Mouse (Mus musculus) ES-Bruce4 (cell line): ENCODE measurements around the gene Snrpb2. TPM values are rescaled to one million over a fixed set of nuclear protein-coding genes. Genes with fewer than 3 reads are reported as not detected.

Experiments
- H3K27ac ChIP-seq: 2 replicates; pipeline ENCODE4 v1.5.1; 2012; ENCODE audit warnings: low read length, inconsistent platforms; ENCODE audit not compliant: insufficient read depth
- H3K27me3 ChIP-seq: 2 replicates; pipeline ENCODE4 v1.6.1; 2012; ENCODE audit warnings: mild to moderate bottlenecking, low read length, inconsistent platforms; ENCODE audit not compliant: control insufficient read depth, poor library complexity, insufficient read depth, severe bottlenecking
- H3K36me3 ChIP-seq: 2 replicates; pipeline ENCODE4 v1.6.1; 2012; ENCODE audit warnings: inconsistent platforms, mild to moderate bottlenecking, low read length, moderate library complexity; ENCODE audit not compliant: control insufficient read depth, poor library complexity, insufficient read depth, severe bottlenecking
- H3K4me1 ChIP-seq: one replicate; pipeline ENCODE4 v1.8.1; 2011; ENCODE audit warnings: low read length; ENCODE audit not compliant: control insufficient read depth, insufficient read depth
- H3K4me3 ChIP-seq: 2 replicates; pipeline ENCODE4 v1.5.1; 2011; ENCODE audit warnings: low read depth, mild to moderate bottlenecking, low read length
- H3K9ac ChIP-seq: 2 replicates; pipeline ENCODE4 v1.6.1; 2012; ENCODE audit warnings: low read depth, mild to moderate bottlenecking, inconsistent platforms; ENCODE audit not compliant: poor library complexity, severe bottlenecking
- H3K9me3 ChIP-seq: replicated peaks from 2 replicates; pipeline ENCODE4 v1.6.1; 2012; ENCODE audit warnings: mild to moderate bottlenecking, low read length, inconsistent platforms; ENCODE audit not compliant: control insufficient read depth, poor library complexity, insufficient read depth, severe bottlenecking
- CTCF ChIP-seq: IDR thresholded peaks from one replicate; pipeline ENCODE4 v1.8.1; 2011; ENCODE audit warnings: low read depth, low read length
- EP300 ChIP-seq: IDR thresholded peaks from 2 replicates; pipeline ENCODE4 v1.6.1; 2011; ENCODE audit warnings: low read depth, low read length; ENCODE audit not compliant: insufficient read depth
- POLR2A ChIP-seq: IDR thresholded peaks from one replicate; pipeline ENCODE4 v1.8.1; 2011; ENCODE audit warnings: low read length; ENCODE audit not compliant: insufficient read depth
- polyA plus RNA-seq: library from polyadenylated mRNA; stranded (reverse); fragments of >200 nt; gene quantifications from 2 replicates; pipeline ENCODE4 v1.2.4, GENCODE M21; 2011; ENCODE audit warnings: low read depth; ENCODE audit not compliant: missing spikeins, insufficient read depth, insufficient read length

Gene Snrpb2
- polyA plus RNA-seq, 1 experiment = 155 TPM

DNA sequence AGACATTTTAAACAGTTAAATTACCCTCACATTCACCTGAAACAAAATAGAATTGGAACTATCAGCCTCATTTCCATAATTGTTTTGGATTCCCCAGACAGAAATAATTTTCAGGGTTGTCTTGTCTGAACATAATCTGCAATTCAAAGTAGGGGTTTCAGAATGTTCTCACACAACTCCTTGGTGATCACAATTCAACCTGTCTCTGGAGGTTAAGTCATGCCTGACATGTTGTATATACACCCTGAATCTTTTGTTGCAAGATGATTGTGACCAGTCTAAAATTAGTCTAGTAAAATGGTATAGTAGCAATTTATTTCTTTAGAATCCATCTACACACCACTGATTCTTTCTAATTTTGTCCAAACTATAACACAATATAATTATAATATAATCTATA is 7.6 kb upstream of the Snrpb2 start:
- Histone ChIP-seq H3K9me3 (no peaks in the 10 kb centered on the region), H3K9ac (no peak overlapping the region), H3K27me3 (no peaks in the 10 kb centered on the region), H3K27ac (no peak overlapping the region), H3K4me1 (no peaks in the 10 kb centered on the region), H3K36me3 (no peaks in the 10 kb centered on the region), H3K4me3 (no peak overlapping the region)
- TF ChIP-seq CTCF = no peak
- no peak for TF ChIP-seq EP300
- no peak for TF ChIP-seq POLR2A

DNA sequence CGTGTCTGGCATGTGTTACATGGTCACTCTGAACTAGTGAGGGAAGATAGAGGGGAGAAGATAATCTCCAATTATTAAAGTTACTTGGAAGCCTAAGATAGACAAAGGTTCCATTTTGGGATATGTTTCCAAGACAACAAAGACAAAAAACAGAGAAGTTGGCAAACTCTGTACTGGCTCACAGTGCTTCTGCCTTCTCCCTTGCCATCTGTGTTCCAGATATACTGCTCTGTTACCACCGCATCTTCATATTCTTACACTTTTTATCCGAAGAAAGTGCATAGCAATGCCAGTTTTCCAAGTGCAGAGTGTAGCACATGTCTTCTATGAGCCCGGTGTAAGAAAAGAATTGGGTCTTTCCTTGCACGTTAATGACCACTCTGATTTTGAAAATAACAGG is 6.1 kb upstream of the Snrpb2 start:
- H3K36me3 ChIP-seq = no peaks in the 10 kb centered on the region
- H3K4me3 ChIP-seq = no peak overlapping the region
- no peaks in the 10 kb centered on the region for H3K9me3 ChIP-seq
- no peaks in the 10 kb centered on the region for H3K4me1 ChIP-seq
- H3K27ac ChIP-seq = no peak overlapping the region
- H3K9ac ChIP-seq = no peak overlapping the region
- no peaks in the 10 kb centered on the region for H3K27me3 ChIP-seq
- TF ChIP-seq EP300 (no peak), POLR2A (no peak), CTCF (no peak)

DNA sequence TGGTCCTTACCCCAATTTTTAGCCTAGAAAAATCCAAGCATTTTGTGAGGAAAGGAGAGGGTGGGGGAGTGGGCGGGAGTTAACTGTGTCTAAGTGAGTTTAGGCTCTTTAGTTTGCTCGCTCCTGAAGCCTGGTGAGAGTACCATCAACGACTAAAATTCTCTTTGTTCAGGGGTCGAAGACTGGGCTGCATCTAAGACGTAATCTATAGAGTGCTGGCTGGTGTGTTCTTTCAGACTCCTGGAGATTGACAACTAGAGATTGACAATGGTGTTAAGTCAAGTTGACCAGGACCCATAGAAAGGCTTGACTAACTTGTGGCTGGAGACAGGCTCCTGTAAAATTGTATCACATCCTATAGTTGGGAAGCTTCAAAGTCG is 417 bp upstream of the Snrpb2 start:
- no peak overlapping the region for H3K27ac ChIP-seq
- no peak overlapping the region for H3K9ac ChIP-seq
- no peaks in the 10 kb centered on the region for H3K9me3 ChIP-seq
- H3K4me1 ChIP-seq = no peaks in the 10 kb centered on the region
- TF ChIP-seq CTCF (no peak), POLR2A (no peak), EP300 (no peak)
- H3K36me3 ChIP-seq = peaks cover 7% of the 10 kb centered on the region
- H3K27me3 ChIP-seq = no peaks in the 10 kb centered on the region
- peak overlapping the region; percentile 48; the same call in 1 of the 2 replicates for H3K4me3 ChIP-seq

DNA sequence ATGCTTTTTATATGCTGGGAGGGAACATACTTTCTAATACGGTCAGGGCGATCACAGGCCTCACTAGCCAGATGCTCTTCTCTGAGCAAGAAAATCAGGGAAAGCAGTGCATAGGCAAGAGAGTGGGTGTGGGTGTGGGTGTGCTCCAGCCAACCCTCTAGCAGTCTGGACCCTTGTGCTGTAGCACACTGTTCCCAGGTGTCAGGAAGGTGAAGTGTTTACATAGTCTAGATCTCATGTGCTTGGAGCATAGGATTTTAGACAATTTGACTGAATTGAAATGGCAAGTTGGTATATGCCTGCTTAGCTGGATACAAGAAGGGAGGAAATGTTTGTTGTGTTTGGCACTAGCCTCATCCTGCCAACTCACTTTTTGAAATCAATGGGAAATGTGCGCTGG is 3.1 kb downstream of the Snrpb2 start:
- H3K4me3 ChIP-seq = no peak overlapping the region
- no peak overlapping the region for H3K27ac ChIP-seq
- TF ChIP-seq CTCF (no peak), EP300 (no peak), POLR2A (no peak)
- no peaks in the 10 kb centered on the region for H3K9me3 ChIP-seq
- no peak overlapping the region for H3K9ac ChIP-seq
- H3K27me3 ChIP-seq = no peaks in the 10 kb centered on the region
- H3K36me3 ChIP-seq = peaks cover 23% of the 10 kb centered on the region
- no peaks in the 10 kb centered on the region for H3K4me1 ChIP-seq

DNA sequence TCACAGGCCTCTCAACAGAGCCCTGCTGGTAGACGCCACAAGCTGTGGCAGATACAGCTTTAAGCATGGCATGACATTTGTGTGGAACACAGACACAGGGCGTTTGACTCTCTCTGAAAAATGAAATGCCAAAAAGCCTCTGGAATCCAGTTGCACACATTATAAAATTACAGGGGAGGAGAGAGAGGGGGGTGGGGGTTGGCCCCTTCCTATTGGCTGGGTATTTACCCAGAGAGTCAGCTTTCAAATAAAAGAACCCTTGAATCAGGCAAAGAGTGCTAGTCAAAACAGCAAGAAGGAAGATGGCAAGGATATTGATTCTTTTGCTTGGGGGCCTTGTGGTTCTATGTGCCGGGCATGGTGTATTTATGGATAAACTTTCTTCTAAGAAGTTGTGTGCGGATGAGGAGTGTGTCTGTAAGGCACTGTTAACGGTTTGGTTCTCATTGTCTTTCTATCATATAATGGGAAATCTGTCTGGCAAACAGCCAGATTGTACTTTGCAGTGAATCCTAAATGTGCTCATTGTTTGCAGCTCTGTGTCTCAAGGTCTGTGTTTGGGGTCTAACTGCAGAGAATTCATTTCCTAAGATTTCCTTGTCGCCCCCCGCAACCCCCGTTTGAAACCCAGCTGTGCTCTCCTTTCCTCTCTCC is 15.5 kb downstream of the Snrpb2 start, which contains the start of gene Otor:
Gene Otor (plus strand): TSS at position 276 of the 654 bp plus-strand sequence.
- Histone ChIP-seq H3K4me3 (no peak within 1 kb of the TSS), H3K9me3 (no peaks in the 10 kb centered on the region), H3K9ac (no peak within 1 kb of the TSS), H3K36me3 (no peaks in the 10 kb centered on the region), H3K4me1 (no peaks in the 10 kb centered on the region), H3K27ac (no peak within 1 kb of the TSS), H3K27me3 (no peaks in the 10 kb centered on the region)
- TF ChIP-seq CTCF (no peak), POLR2A (no peak), EP300 (no peak)

DNA sequence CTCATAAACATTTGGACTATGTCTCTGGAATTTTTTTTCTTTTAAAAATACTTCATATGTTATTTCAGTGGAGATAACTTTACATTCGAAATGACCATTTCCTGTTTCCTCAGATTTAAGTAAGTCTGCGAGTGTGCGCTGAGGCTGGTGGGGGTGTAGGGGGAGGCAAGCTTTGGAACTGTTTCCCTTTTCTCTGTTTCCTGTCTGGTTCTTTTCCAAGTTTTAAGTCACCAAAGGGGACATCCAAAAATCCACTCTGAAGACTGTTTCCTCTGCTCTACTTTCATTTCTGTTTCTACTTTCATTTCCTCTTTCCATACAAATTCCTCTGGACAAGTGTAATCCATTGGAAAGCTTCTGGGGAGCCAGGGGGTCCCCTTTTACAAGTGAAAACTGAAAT is 18.9 kb downstream of the Snrpb2 start:
- Histone ChIP-seq H3K27me3 (no peaks in the 10 kb centered on the region), H3K4me1 (no peaks in the 10 kb centered on the region), H3K9me3 (no peaks in the 10 kb centered on the region), H3K4me3 (no peak overlapping the region), H3K9ac (no peak overlapping the region), H3K27ac (no peak overlapping the region), H3K36me3 (no peaks in the 10 kb centered on the region)
- TF ChIP-seq POLR2A (no peak), CTCF (no peak), EP300 (no peak)
